Mouse (Mus musculus) neural tube, embryonic 12.5 days (tissue): ENCODE measurements at regions not wholly inside any gene's neighbourhood (a gene's known extent, or its start where the extent isn't known, plus 50 kb on each side); places are given as distances from the start of the nearest gene placed in this dataset.

ENCODE experiments used
- ATAC-seq: fragments of 200-750 bp; cut with Nextera tagmentation; 2 replicates; pipeline ENCODE4 v1.8.0; 2017; ENCODE audit warnings: low read depth, mild to moderate bottlenecking, moderate TSS enrichment, moderate library complexity; ENCODE audit not compliant: low FRiP score
- H3K27ac ChIP-seq: fragments of 300-500 bp; sonication (generic); 2 replicates; pipeline ENCODE4 v1.5.1; 2016
- H3K27me3 ChIP-seq: fragments of 300-500 bp; sonication (generic); replicated peaks from 2 replicates; pipeline ENCODE4 v1.6.1; 2016; ENCODE audit warnings: mild to moderate bottlenecking
- H3K36me3 ChIP-seq: fragments of 300-500 bp; sonication (generic); 2 replicates; pipeline ENCODE4 v1.6.1; 2016; ENCODE audit warnings: mild to moderate bottlenecking
- H3K4me1 ChIP-seq: fragments of 300-500 bp; sonication (generic); 2 replicates; pipeline ENCODE4 v1.6.1; 2016
- H3K4me2 ChIP-seq: fragments of 300-500 bp; sonication (generic); replicated peaks from 2 replicates; pipeline ENCODE4 v1.6.1; 2016; ENCODE audit warnings: mild to moderate bottlenecking
- H3K4me3 ChIP-seq: fragments of 300-500 bp; sonication (generic); 2 replicates; pipeline ENCODE4 v1.5.1; 2016
- H3K9ac ChIP-seq: fragments of 300-500 bp; sonication (generic); 2 replicates; pipeline ENCODE4 v1.6.1; 2016; ENCODE audit warnings: mild to moderate bottlenecking
- H3K9me3 ChIP-seq: fragments of 300-500 bp; sonication (generic); 2 replicates; pipeline ENCODE4 v1.6.1; 2016; ENCODE audit warnings: mild to moderate bottlenecking
- WGBS: fragments of 180-500 bp; shearing (Covaris S2); methylation state at CpG from one replicate; pipeline ENCODE4 v1.1.7; 2016; 5-methylcytosine and 5-hydroxymethylcytosine counted together

GRCm38 (mm10) chr13:44227706-44228459 lies 443.3 kb downstream of the Cd83 start:
- no peak for ATAC-seq
- 57% methylated on average over 14 of the region's 14 CpGs for WGBS
- Histone ChIP-seq H3K27me3 (peaks cover 4% of the 10 kb centered on the region; the same call in 1 of the 2 replicates), H3K4me1 (peaks cover 45% of the 10 kb centered on the region), H3K36me3 (no peaks in the 10 kb centered on the region), H3K4me2 (peak overlapping the region; percentile 18), H3K27ac (no peak overlapping the region), H3K9ac (no peak overlapping the region), H3K9me3 (no peaks in the 10 kb centered on the region), H3K4me3 (no peak overlapping the region)

GRCm38 (mm10) chr13:44228540-44229135 lies 444.1 kb downstream of the Cd83 start:
- 11% methylated on average over 16 of the region's 16 CpGs for WGBS
- no peak for ATAC-seq
- Histone ChIP-seq H3K27me3 (peaks cover 4% of the 10 kb centered on the region; the same call in 1 of the 2 replicates), H3K36me3 (no peaks in the 10 kb centered on the region), H3K9ac (no peak overlapping the region), H3K9me3 (no peaks in the 10 kb centered on the region), H3K4me3 (no peak overlapping the region), H3K4me2 (peak overlapping the region; percentile 18), H3K4me1 (peaks cover 45% of the 10 kb centered on the region), H3K27ac (no peak overlapping the region)

- H3K27me3 ChIP-seq, result peaks cover 4% of the 10 kb centered on the region; the same call in 1 of the 2 replicates
- no peaks in the 10 kb centered on the region for H3K9me3 ChIP-seq
- no peak overlapping the region for H3K4me3 ChIP-seq
- H3K27ac ChIP-seq, result no peak overlapping the region
- no peak overlapping the region for H3K9ac ChIP-seq
- WGBS, result 7% methylated on average over 7 of the region's 7 CpGs
- H3K36me3 ChIP-seq, result no peaks in the 10 kb centered on the region
- peaks cover 45% of the 10 kb centered on the region for H3K4me1 ChIP-seq
- H3K4me2 ChIP-seq, result peak overlapping the region; percentile 18
- ATAC-seq, result no peak
Measured at GRCm38 (mm10) chr13:44229136-44229611, 444.6 kb downstream of the Cd83 start.

GRCm38 (mm10) chr13:44231403-44231802 lies 446.8 kb downstream of the Cd83 start:
- no peak overlapping the region for H3K9ac ChIP-seq
- no peaks in the 10 kb centered on the region for H3K36me3 ChIP-seq
- H3K27me3 ChIP-seq, result no peaks in the 10 kb centered on the region
- no peak overlapping the region for H3K27ac ChIP-seq
- 67% methylated on average over 4 of the region's 4 CpGs for WGBS
- no peak; the same call in 1 of the 2 replicates for ATAC-seq
- no peak overlapping the region for H3K4me2 ChIP-seq
- no peaks in the 10 kb centered on the region for H3K9me3 ChIP-seq
- peaks cover 45% of the 10 kb centered on the region for H3K4me1 ChIP-seq
- no peak overlapping the region for H3K4me3 ChIP-seq

GRCm38 (mm10) chr13:44231868-44232715 lies 447.5 kb downstream of the Cd83 start:
- no peaks in the 10 kb centered on the region for H3K27me3 ChIP-seq
- no peak overlapping the region for H3K9ac ChIP-seq
- WGBS, result 33% methylated on average over 18 of the region's 18 CpGs
- no peaks in the 10 kb centered on the region for H3K36me3 ChIP-seq
- no peak overlapping the region for H3K4me3 ChIP-seq
- peak overlapping the region; percentile 7; the same call in 1 of the 2 replicates for H3K27ac ChIP-seq
- H3K4me2 ChIP-seq, result peak overlapping the region; percentile 3; the same call in 1 of the 2 replicates
- no peaks in the 10 kb centered on the region for H3K9me3 ChIP-seq
- H3K4me1 ChIP-seq, result peaks cover 45% of the 10 kb centered on the region
- peak; percentile 38 for ATAC-seq

GRCm38 (mm10) chr13:44232716-44233051 lies 448.1 kb downstream of the Cd83 start:
- Histone ChIP-seq H3K4me1 (peaks cover 42% of the 10 kb centered on the region), H3K27me3 (no peaks in the 10 kb centered on the region), H3K27ac (no peak overlapping the region), H3K4me2 (no peak overlapping the region), H3K4me3 (no peak overlapping the region), H3K9me3 (no peaks in the 10 kb centered on the region), H3K9ac (no peak overlapping the region), H3K36me3 (no peaks in the 10 kb centered on the region)
- ATAC-seq, result 0 out of 2 replicates have a peak, but pooled peaks have one; percentile 9
- WGBS, result 79% methylated on average over 6 of the region's 6 CpGs

GRCm38 (mm10) chr13:44234241-44234640 lies 449.7 kb downstream of the Cd83 start:
- H3K27ac ChIP-seq, result no peak overlapping the region
- H3K36me3 ChIP-seq, result no peaks in the 10 kb centered on the region
- no peaks in the 10 kb centered on the region for H3K9me3 ChIP-seq
- H3K4me2 ChIP-seq, result no peak overlapping the region
- no peak overlapping the region for H3K4me3 ChIP-seq
- 90% methylated on average over 6 of the region's 6 CpGs for WGBS
- ATAC-seq, result no peak
- H3K9ac ChIP-seq, result no peak overlapping the region
- no peaks in the 10 kb centered on the region for H3K27me3 ChIP-seq
- H3K4me1 ChIP-seq, result peaks cover 33% of the 10 kb centered on the region

GRCm38 (mm10) chr13:44235236-44235635 lies 450.7 kb downstream of the Cd83 start:
- WGBS, result 85% methylated on average over 5 of the region's 5 CpGs

GRCm38 (mm10) chr13:44235941-44236340 lies 451.4 kb downstream of the Cd83 start:
- no peak overlapping the region for H3K27ac ChIP-seq
- no peak overlapping the region for H3K4me3 ChIP-seq
- no peaks in the 10 kb centered on the region for H3K27me3 ChIP-seq
- no peak overlapping the region for H3K9ac ChIP-seq
- WGBS, result 89% methylated on average over 2 of the region's 2 CpGs
- H3K36me3 ChIP-seq, result no peaks in the 10 kb centered on the region
- H3K9me3 ChIP-seq, result no peaks in the 10 kb centered on the region
- H3K4me2 ChIP-seq, result no peak overlapping the region
- peaks cover 24% of the 10 kb centered on the region for H3K4me1 ChIP-seq
- no peak for ATAC-seq

More at GRCm38 (mm10) chr13:44235236-44235635, 450.7 kb downstream of the Cd83 start:
- Histone ChIP-seq H3K27me3 (no peaks in the 10 kb centered on the region), H3K4me1 (peaks cover 26% of the 10 kb centered on the region), H3K9me3 (no peaks in the 10 kb centered on the region), H3K4me3 (no peak overlapping the region), H3K36me3 (no peaks in the 10 kb centered on the region), H3K27ac (no peak overlapping the region), H3K9ac (no peak overlapping the region), H3K4me2 (no peak overlapping the region)
- ATAC-seq, result no peak

- Histone ChIP-seq H3K4me2 (no peak overlapping the region), H3K4me3 (no peak overlapping the region), H3K9ac (no peak overlapping the region), H3K4me1 (peaks cover 5% of the 10 kb centered on the region; the same call in 1 of the 2 replicates), H3K36me3 (no peaks in the 10 kb centered on the region), H3K9me3 (no peaks in the 10 kb centered on the region), H3K27me3 (no peaks in the 10 kb centered on the region), H3K27ac (no peak overlapping the region)
- no peak for ATAC-seq
- WGBS, result 48% methylated on average over 11 of the region's 11 CpGs
Measured at GRCm38 (mm10) chr13:44238308-44238707, 453.7 kb downstream of the Cd83 start.

GRCm38 (mm10) chr13:44243211-44243610 lies 458.6 kb downstream of the Cd83 start:
- no peak for ATAC-seq
- WGBS, result 92% methylated on average over 6 of the region's 6 CpGs

GRCm38 (mm10) chr13:44246714-44247251 lies 462.2 kb downstream of the Cd83 start:
- ATAC-seq, result no peak
- Histone ChIP-seq H3K4me2 (no peak overlapping the region), H3K27ac (no peak overlapping the region), H3K9me3 (no peaks in the 10 kb centered on the region), H3K9ac (no peak overlapping the region), H3K4me1 (no peaks in the 10 kb centered on the region), H3K36me3 (no peaks in the 10 kb centered on the region), H3K27me3 (no peaks in the 10 kb centered on the region), H3K4me3 (no peak overlapping the region)
- WGBS, result 88% methylated on average over 7 of the region's 7 CpGs

More at GRCm38 (mm10) chr13:44243211-44243610, 458.6 kb downstream of the Cd83 start:
- Histone ChIP-seq H3K9ac (no peak overlapping the region), H3K4me2 (no peak overlapping the region), H3K4me3 (no peak overlapping the region), H3K9me3 (no peaks in the 10 kb centered on the region), H3K36me3 (no peaks in the 10 kb centered on the region), H3K27ac (no peak overlapping the region), H3K27me3 (no peaks in the 10 kb centered on the region), H3K4me1 (0 out of 2 replicates have a peak, but pooled peaks cover 5% of the 10 kb centered on the region)
